Mouse (Mus musculus): ENCODE measurements at regions not wholly inside any gene's neighbourhood (a gene's known extent, or its start where the extent isn't known, plus 50 kb on each side); places are given as distances from the start of the nearest gene placed in this dataset.
"Not testable (repeated sequence)": the region's sequence is repeated elsewhere in the genome, so short reads cannot be mapped to it uniquely, and the experiment has no call there.

DNA sequence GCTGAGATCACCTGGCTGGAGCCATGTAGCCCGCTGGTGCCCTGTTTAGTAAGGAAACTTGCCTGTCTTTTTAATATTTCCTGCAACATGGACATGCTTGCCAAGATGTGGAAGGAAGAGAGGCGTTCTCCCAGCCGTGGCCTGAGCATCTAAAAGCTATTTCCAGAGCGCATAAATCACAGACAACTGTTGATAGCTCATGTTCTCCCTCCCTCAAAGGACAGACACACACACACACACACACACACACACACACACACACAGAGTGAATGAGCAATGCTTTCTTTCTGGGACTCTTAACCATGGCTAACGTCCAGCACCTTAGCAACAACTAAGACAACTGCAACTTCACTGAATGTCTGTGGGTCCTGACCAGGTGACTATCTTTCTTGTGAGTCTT, 77.3 kb upstream of the Spata13 start:
- Histone ChIP-seq H3K36me3 (no peaks in the 10 kb centered on the region), H3K9me3 (no peaks in the 10 kb centered on the region), H3K4me3 (no peak overlapping the region), H3K27ac (replicated peaks) (no peak overlapping the region), H3K4me2 (no peak overlapping the region), H3K4me1 (replicated peaks) (peaks cover 36% of the 10 kb centered on the region), H3K9ac (no peak overlapping the region), H3K27me3 (no peaks in the 10 kb centered on the region)
- WGBS, result 60% methylated on average over 5 of the region's 5 CpGs
- no peak for ATAC-seq (ENCODE audit: low read depth)

DNA sequence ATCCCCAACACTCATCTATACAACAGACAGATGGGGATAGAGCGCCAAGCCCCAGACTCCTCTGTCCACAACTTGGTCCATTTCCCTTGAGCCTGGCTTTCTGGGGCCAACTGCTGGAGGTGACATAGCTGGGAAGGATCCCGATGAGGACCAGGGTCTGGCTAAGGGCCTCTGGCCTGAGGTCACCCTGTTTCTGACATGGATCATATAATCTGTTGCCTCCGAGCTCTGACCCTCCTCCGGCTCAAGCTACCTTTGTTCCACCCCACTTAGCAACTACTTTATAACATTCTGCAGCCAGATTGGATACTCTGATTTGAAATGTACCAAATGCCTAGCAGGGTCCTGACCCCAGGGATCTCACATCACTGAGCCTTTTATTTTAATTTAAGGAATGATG, 76.8 kb upstream of the Spata13 start:
- ATAC-seq (ENCODE audit: low read depth), result no peak
- H3K27ac ChIP-seq (replicated peaks), result no peak overlapping the region
- no peak overlapping the region for H3K9ac ChIP-seq

DNA sequence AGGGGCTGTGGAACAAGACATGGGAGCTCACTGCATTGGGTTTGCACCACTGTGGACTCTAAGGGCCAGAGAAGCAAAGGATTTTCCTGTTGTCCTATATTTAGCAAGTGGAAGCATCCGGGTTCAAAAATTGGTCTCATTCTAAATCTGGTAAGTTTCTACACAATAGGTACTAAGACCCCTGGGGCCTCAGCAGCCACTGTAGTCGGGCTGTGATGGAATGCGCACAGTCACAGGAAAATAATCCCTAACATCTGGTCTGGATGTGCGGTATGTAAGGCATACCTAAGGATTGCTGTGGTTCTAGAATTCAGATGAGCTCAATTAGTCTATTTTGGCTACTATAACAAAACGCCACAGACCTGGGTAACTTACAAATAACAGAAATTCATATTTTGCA, 74.4 kb upstream of the Spata13 start:
- H3K27ac ChIP-seq (replicated peaks), result no peak overlapping the region
- H3K36me3 ChIP-seq, result no peaks in the 10 kb centered on the region
- no peak for ATAC-seq (ENCODE audit: low read depth)
- H3K9me3 ChIP-seq, result no peaks in the 10 kb centered on the region
- no peak overlapping the region for H3K4me2 ChIP-seq
- H3K27me3 ChIP-seq, result no peaks in the 10 kb centered on the region
- H3K9ac ChIP-seq, result no peak overlapping the region
- H3K4me3 ChIP-seq, result no peak overlapping the region
- 85% methylated on average over 5 of the region's 5 CpGs for WGBS
- H3K4me1 ChIP-seq (replicated peaks), result peaks cover 24% of the 10 kb centered on the region

More for the DNA sequence above, 76.8 kb upstream of the Spata13 start:
- Histone ChIP-seq H3K4me1 (replicated peaks) (peaks cover 36% of the 10 kb centered on the region), H3K4me2 (no peak overlapping the region), H3K9me3 (no peaks in the 10 kb centered on the region), H3K4me3 (no peak overlapping the region), H3K27me3 (no peaks in the 10 kb centered on the region), H3K36me3 (no peaks in the 10 kb centered on the region)
- 38% methylated on average over 4 of the region's 4 CpGs for WGBS

DNA sequence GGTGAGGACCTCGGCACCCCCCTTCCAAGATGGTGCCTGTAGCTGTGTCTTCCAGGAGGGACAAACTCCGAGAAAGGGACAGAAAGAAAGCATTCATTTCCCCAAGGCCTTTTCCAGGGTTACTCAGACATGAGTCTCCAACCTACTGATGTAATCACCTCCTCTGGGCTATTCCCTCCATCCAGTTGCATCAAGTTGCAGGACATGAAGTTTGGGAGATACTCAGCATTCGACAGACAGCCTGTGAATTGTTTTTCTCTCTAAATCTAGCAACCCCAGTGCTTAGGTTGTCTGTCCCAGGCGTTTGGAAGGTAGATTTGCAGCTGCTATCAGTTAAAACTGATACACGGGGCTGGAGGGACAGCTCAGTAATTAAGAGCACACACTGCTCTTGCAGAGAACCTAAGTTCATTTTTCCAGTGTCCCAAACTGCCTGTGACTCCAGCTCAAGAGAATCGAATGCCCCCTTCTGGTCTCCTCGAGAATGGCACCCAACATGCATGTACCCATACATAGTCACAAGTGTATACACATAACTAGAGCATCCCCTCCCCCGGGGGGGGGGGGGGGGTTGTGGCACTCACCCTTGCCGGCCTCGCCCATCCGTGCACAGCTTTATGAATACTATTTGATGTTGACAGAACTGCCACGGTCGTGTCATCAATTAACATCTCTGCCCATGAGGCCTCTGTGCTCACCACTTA, 73.8 kb upstream of the Spata13 start:
- Histone ChIP-seq H3K27ac (replicated peaks) (no peak overlapping the region), H3K27me3 (no peaks in the 10 kb centered on the region), H3K4me2 (no peak overlapping the region), H3K9me3 (no peaks in the 10 kb centered on the region), H3K36me3 (no peaks in the 10 kb centered on the region), H3K4me3 (no peak overlapping the region), H3K9ac (no peak overlapping the region), H3K4me1 (replicated peaks) (peaks cover 18% of the 10 kb centered on the region)
- WGBS, result 77% methylated on average over 13 of the region's 13 CpGs
- no peak for ATAC-seq (ENCODE audit: low read depth)

DNA sequence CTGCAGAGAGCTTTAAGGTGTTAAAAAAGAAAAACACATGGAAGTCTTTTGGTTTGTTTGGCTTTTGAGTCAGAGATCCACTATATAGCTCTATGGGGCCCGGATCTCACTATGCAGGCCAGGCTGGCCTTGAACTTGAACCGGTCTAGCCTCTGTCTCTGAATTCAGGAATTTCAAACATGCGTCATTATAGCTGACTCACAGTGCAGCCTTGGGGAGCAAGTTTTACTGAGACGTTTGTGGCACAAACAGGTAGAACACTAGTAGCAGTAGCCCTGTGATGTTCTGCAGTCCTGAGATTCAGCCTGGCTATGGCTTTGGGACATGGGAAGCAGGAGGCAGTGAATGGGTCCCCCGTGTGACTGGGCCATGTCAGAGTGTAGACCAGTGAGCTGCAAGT, 57.5 kb upstream of the Spata13 start:
- WGBS, result 80% methylated on average over 5 of the region's 5 CpGs
- Histone ChIP-seq H3K36me3 (no peaks in the 10 kb centered on the region), H3K4me3 (no peak overlapping the region), H3K9me3 (no peaks in the 10 kb centered on the region), H3K27ac (replicated peaks) (no peak overlapping the region), H3K4me2 (no peak overlapping the region), H3K27me3 (no peaks in the 10 kb centered on the region), H3K4me1 (replicated peaks) (no peaks in the 10 kb centered on the region), H3K9ac (no peak overlapping the region)
- no peak for ATAC-seq (ENCODE audit: low read depth)

DNA sequence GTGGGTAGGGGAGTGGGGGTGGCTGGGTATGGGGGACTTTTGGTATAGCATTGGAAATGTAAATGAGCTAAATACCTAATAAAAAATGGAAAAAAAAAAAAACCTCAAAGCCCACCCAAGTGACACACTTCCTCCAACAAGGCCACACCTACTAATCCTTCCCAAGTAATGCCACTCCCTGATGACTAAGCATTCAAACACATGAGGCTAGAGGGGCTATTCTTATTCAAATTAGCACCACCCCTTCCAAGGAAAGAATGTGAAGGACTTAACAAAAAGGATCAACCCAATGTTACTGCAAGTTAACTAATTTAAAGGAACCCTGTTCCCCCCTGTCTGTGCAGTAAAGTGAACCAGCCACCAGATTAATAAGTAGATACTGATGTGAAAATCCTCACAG, 53.7 kb upstream of the Spata13 start:
- H3K4me1 ChIP-seq (replicated peaks); H3K27me3 ChIP-seq; H3K9ac ChIP-seq; H3K9me3 ChIP-seq; H3K4me3 ChIP-seq; H3K27ac ChIP-seq (replicated peaks); ATAC-seq (ENCODE audit: low read depth); H3K36me3 ChIP-seq; H3K4me2 ChIP-seq: not testable (repeated sequence)
